Mouse (Mus musculus): ENCODE data around the gene Slc4a4. TPM values are rescaled to one million over a fixed set of nuclear protein-coding genes. Genes with fewer than 3 reads are reported as not detected.

Gene Slc4a4
- polyA plus RNA-seq, 2 experiments, result 2.7 to 2.8 TPM

DNA sequence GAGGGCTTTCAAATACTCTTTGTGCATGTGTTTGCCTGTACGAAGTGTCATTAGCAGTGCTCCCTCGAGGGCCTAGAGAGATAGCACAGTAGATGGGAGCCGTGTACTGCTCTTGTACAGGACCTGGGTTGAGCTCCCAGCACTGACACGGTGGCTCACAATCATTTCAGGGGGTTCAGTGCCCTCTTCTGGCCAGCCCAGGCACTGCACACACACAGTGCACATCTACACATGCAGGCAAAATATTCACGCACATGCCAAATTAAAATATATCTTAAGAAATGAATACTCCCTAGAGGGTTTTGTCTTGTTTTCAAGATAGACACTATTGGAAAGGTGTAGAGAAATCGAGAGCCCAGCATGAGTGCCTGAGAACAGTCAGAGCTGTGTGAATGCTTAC lies 10.0 kb downstream of the Slc4a4 start:
- no peaks in the 10 kb centered on the region for H3K27me3 ChIP-seq (ENCODE audit: control insufficient read depth, insufficient read depth, low read length)
- DNase-seq (ENCODE audit: low spot score) (no peak), ATAC-seq (ENCODE audit: low FRiP score, low read depth) (no peak)
- no peak overlapping the region for H3K27ac ChIP-seq (replicated peaks; ENCODE audit: low read depth, low read length)
- no peak overlapping the region for H3K4me2 ChIP-seq (replicated peaks; ENCODE audit: low read depth, low read length, severe bottlenecking)
- 86% methylated on average over 6 of the region's 6 CpGs for WGBS
- no peak for TF ChIP-seq POLR2A (IDR thresholded peaks at IDR 0.05; ENCODE audit: borderline replicate concordance, extremely low read depth, insufficient read depth, insufficient read length)
- no peaks in the 10 kb centered on the region for H3K4me1 ChIP-seq (ENCODE audit: control insufficient read depth, insufficient read depth, low read length)
- H3K9me3 ChIP-seq (ENCODE audit: control insufficient read depth, low read length), result no peaks in the 10 kb centered on the region; the same call in 1 of the 2 replicates
- no peak overlapping the region for H3K9ac ChIP-seq (ENCODE audit: low read depth, low read length, severe bottlenecking)
- H3K36me3 ChIP-seq (ENCODE audit: control insufficient read depth, insufficient read depth, low read length), result no peaks in the 10 kb centered on the region
- H3K4me3 ChIP-seq (replicated peaks; ENCODE audit: low read length), result no peak overlapping the region

DNA sequence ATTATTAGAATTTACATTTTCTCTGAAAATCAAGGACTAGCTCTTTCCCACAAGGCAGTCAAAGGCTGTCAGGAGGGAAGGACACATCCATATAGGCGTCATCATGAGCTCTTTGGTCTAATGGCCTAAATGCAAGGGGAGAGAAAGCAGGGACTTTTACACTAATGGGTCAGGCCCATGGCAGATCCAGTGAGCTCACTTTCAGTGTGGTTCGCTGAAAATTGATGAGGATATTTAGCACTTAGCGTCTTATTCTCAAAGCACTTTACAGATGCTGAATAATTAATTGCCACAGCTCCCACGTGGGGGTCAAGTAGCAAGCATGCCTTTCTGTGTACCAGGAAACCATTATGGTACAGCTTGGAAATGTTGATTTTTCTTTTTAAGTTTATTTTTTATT lies 16.5 kb downstream of the Slc4a4 start:
- ATAC-seq (ENCODE audit: low FRiP score, low read depth), result no peak

GRCm38 (mm10) chr5:88903526-88903925 lies 16.9 kb downstream of the Slc4a4 start:
- DNase-seq (ENCODE audit: low spot score), result no peak
- H3K4me1 ChIP-seq (ENCODE audit: control insufficient read depth, insufficient read depth, low read length), result no peaks in the 10 kb centered on the region
- no peak overlapping the region for H3K4me3 ChIP-seq (replicated peaks; ENCODE audit: low read length)
- no peaks in the 10 kb centered on the region for H3K27me3 ChIP-seq (ENCODE audit: control insufficient read depth, insufficient read depth, low read length)
- no peaks in the 10 kb centered on the region; the same call in 1 of the 2 replicates for H3K9me3 ChIP-seq (ENCODE audit: control insufficient read depth, low read length)
- WGBS, result 63% methylated on average over 1 of the region's 1 CpGs
- H3K9ac ChIP-seq (ENCODE audit: low read depth, low read length, severe bottlenecking), result no peak overlapping the region
- H3K4me2 ChIP-seq (replicated peaks; ENCODE audit: low read depth, low read length, severe bottlenecking), result no peak overlapping the region
- H3K27ac ChIP-seq (replicated peaks; ENCODE audit: low read depth, low read length), result no peak overlapping the region
- no peaks in the 10 kb centered on the region for H3K36me3 ChIP-seq (ENCODE audit: control insufficient read depth, insufficient read depth, low read length)
- TF ChIP-seq POLR2A (IDR thresholded peaks at IDR 0.05; ENCODE audit: borderline replicate concordance, extremely low read depth, insufficient read depth, insufficient read length), result no peak
- ATAC-seq (ENCODE audit: low FRiP score, low read depth), result no peak

More for the DNA sequence above, 16.5 kb downstream of the Slc4a4 start:
- Histone ChIP-seq H3K27ac (replicated peaks; ENCODE audit: low read depth, low read length) (no peak overlapping the region), H3K4me3 (replicated peaks; ENCODE audit: low read length) (no peak overlapping the region), H3K9me3 (ENCODE audit: control insufficient read depth, low read length) (no peaks in the 10 kb centered on the region; the same call in 1 of the 2 replicates), H3K4me2 (replicated peaks; ENCODE audit: low read depth, low read length, severe bottlenecking) (no peak overlapping the region), H3K27me3 (ENCODE audit: control insufficient read depth, insufficient read depth, low read length) (no peaks in the 10 kb centered on the region), H3K9ac (ENCODE audit: low read depth, low read length, severe bottlenecking) (no peak overlapping the region), H3K36me3 (ENCODE audit: control insufficient read depth, insufficient read depth, low read length) (no peaks in the 10 kb centered on the region), H3K4me1 (ENCODE audit: control insufficient read depth, insufficient read depth, low read length) (no peaks in the 10 kb centered on the region)
- WGBS, result 47% methylated on average over 4 of the region's 4 CpGs
- TF ChIP-seq POLR2A (IDR thresholded peaks at IDR 0.05; ENCODE audit: borderline replicate concordance, extremely low read depth, insufficient read depth, insufficient read length), result no peak
- DNase-seq (ENCODE audit: low spot score), result no peak

DNA sequence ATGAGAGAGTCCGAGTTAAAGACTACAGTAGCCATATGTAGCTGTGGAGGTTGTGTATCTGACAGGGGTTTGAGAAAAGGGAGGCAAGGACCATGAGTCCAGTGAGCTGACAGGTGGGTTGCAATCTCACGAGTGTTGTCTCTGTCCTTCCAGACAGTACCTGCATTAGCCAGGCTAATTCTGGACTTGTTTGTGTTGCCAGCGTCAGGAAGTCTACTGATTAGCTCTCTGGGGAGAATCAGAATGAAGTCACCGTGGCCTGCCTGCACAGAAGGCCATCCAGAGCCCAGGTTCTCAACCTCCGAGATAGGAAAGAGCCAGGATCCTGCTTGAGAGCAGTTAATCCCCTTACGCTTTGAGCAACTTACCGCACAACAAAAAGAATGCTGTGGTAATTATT lies 18.2 kb downstream of the Slc4a4 start:
- DNase-seq (ENCODE audit: low spot score) (no peak), ATAC-seq (ENCODE audit: low FRiP score, low read depth) (no peak)
- no peaks in the 10 kb centered on the region for H3K36me3 ChIP-seq (ENCODE audit: control insufficient read depth, insufficient read depth, low read length)
- no peaks in the 10 kb centered on the region for H3K4me1 ChIP-seq (ENCODE audit: control insufficient read depth, insufficient read depth, low read length)
- H3K27ac ChIP-seq (replicated peaks; ENCODE audit: low read depth, low read length), result no peak overlapping the region
- H3K4me3 ChIP-seq (replicated peaks; ENCODE audit: low read length), result no peak overlapping the region
- 82% methylated on average over 7 of the region's 7 CpGs for WGBS
- TF ChIP-seq POLR2A (IDR thresholded peaks at IDR 0.05; ENCODE audit: borderline replicate concordance, extremely low read depth, insufficient read depth, insufficient read length), result no peak
- no peaks in the 10 kb centered on the region; the same call in 1 of the 2 replicates for H3K9me3 ChIP-seq (ENCODE audit: control insufficient read depth, low read length)
- no peak overlapping the region for H3K9ac ChIP-seq (ENCODE audit: low read depth, low read length, severe bottlenecking)
- H3K27me3 ChIP-seq (ENCODE audit: control insufficient read depth, insufficient read depth, low read length), result no peaks in the 10 kb centered on the region
- no peak overlapping the region for H3K4me2 ChIP-seq (replicated peaks; ENCODE audit: low read depth, low read length, severe bottlenecking)

DNA sequence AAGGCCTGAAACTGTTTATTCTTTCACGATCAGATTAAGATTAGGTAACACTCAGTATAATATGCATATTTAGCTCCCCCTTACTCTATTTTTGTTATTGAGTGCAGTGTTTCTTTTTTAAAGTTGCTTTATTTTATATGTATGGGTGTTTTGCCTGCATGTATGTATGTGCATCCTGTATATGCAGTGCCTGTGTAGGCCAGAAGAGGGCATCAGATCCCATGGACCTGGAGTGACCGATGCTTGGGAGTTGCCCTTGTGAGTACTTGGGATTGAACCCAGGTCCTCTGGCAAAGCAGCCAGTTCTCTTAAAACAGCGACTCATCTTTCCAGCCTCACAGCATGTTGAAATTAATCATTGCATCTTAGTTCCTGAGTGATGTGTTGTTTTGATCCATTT lies 21.0 kb downstream of the Slc4a4 start:
- TF ChIP-seq POLR2A (IDR thresholded peaks at IDR 0.05; ENCODE audit: borderline replicate concordance, extremely low read depth, insufficient read depth, insufficient read length), result no peak
- Histone ChIP-seq H3K4me2 (replicated peaks; ENCODE audit: low read depth, low read length, severe bottlenecking) (no peak overlapping the region), H3K9ac (ENCODE audit: low read depth, low read length, severe bottlenecking) (no peak overlapping the region), H3K4me1 (ENCODE audit: control insufficient read depth, insufficient read depth, low read length) (no peaks in the 10 kb centered on the region), H3K4me3 (replicated peaks; ENCODE audit: low read length) (no peak overlapping the region), H3K36me3 (ENCODE audit: control insufficient read depth, insufficient read depth, low read length) (no peaks in the 10 kb centered on the region), H3K27me3 (ENCODE audit: control insufficient read depth, insufficient read depth, low read length) (no peaks in the 10 kb centered on the region), H3K9me3 (ENCODE audit: control insufficient read depth, low read length) (no peaks in the 10 kb centered on the region; the same call in 1 of the 2 replicates), H3K27ac (replicated peaks; ENCODE audit: low read depth, low read length) (no peak overlapping the region)
- ATAC-seq (ENCODE audit: low FRiP score, low read depth) (no peak), DNase-seq (ENCODE audit: low spot score) (no peak)
- 96% methylated on average over 3 of the region's 3 CpGs for WGBS

DNA sequence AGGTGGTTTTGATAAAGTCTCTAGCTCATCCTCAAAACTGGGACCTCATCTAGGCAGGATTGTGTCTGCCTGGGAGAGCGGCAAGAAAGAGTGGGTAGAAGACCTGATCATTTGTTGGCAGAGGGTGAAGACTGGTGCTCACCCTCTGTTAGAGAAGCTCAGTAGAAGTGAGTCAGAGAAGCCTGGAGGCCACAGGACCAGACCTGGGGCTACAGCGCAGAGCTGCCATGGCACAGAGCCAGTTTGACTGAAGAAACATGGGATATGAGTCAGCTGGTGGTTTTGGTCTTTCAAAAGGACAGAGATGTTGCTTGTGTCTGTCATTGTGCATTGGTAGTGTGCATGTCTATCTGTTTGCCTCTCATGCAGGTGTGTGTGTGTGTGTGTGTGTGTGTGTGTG lies 26.0 kb downstream of the Slc4a4 start:
- no peak for ATAC-seq (ENCODE audit: low FRiP score, low read depth)
- 90% methylated on average over 2 of the region's 2 CpGs for WGBS

More for the DNA sequence above, 26.0 kb downstream of the Slc4a4 start:
- Histone ChIP-seq H3K9me3 (ENCODE audit: control insufficient read depth, low read length) (no peaks in the 10 kb centered on the region; the same call in 1 of the 2 replicates), H3K27me3 (ENCODE audit: control insufficient read depth, insufficient read depth, low read length) (no peaks in the 10 kb centered on the region), H3K4me3 (replicated peaks; ENCODE audit: low read length) (no peak overlapping the region), H3K27ac (replicated peaks; ENCODE audit: low read depth, low read length) (no peak overlapping the region), H3K4me2 (replicated peaks; ENCODE audit: low read depth, low read length, severe bottlenecking) (no peak overlapping the region), H3K36me3 (ENCODE audit: control insufficient read depth, insufficient read depth, low read length) (no peaks in the 10 kb centered on the region), H3K9ac (ENCODE audit: low read depth, low read length, severe bottlenecking) (no peak overlapping the region), H3K4me1 (ENCODE audit: control insufficient read depth, insufficient read depth, low read length) (0 out of 2 replicates have a peak, but pooled peaks cover 4% of the 10 kb centered on the region)
- no peak for TF ChIP-seq POLR2A (IDR thresholded peaks at IDR 0.05; ENCODE audit: borderline replicate concordance, extremely low read depth, insufficient read depth, insufficient read length)
- no peak for DNase-seq (ENCODE audit: low spot score)
